Mouse (Mus musculus) cerebellum, adult (tissue): Measurements from ENCODE around the gene Myo9b.
A peak's percentile ranks its signal among the peaks of the same experiment; 100 is the strongest.
"Not testable (repeated sequence)": the region's sequence is repeated elsewhere in the genome, so short reads cannot be mapped to it uniquely, and the experiment has no call there.

Experiments
- ATAC-seq: cut with Nextera tagmentation; 2 replicates; pipeline ENCODE4 v1.9.2; 2017; ENCODE audit warnings: mild to moderate bottlenecking, moderate library complexity, mixed read lengths; ENCODE audit not compliant: insufficient number of reproducible peaks, low FRiP score, low TSS enrichment

Gene Myo9b

GRCm38 (mm10) chr8:71272286-71273150 is at the start of gene Myo9b, which contains the start of gene Haus8:
Myo9b (plus strand) TSS chr8:71272714.
Haus8 (minus strand) TSS chr8:71272934.
- peak; percentile 92 for ATAC-seq

GRCm38 (mm10) chr8:71224560-71224959 is 48.0 kb upstream of the Myo9b start:
- ATAC-seq: no peak

- no peak for ATAC-seq
Measured at GRCm38 (mm10) chr8:71242757-71243156, 29.8 kb upstream of the Myo9b start.

- ATAC-seq: no peak
Measured at GRCm38 (mm10) chr8:71248203-71248602, 24.3 kb upstream of the Myo9b start.

GRCm38 (mm10) chr8:71256545-71257232 is 15.8 kb upstream of the Myo9b start:
- no peak for ATAC-seq

GRCm38 (mm10) chr8:71261234-71261633 is 11.3 kb upstream of the Myo9b start:
- no peak for ATAC-seq

- ATAC-seq: no peak
Measured at GRCm38 (mm10) chr8:71267690-71268089, 4.8 kb upstream of the Myo9b start.

- ATAC-seq: not testable (repeated sequence)
Measured at GRCm38 (mm10) chr8:71268286-71268685, 4.2 kb upstream of the Myo9b start.

DNA sequence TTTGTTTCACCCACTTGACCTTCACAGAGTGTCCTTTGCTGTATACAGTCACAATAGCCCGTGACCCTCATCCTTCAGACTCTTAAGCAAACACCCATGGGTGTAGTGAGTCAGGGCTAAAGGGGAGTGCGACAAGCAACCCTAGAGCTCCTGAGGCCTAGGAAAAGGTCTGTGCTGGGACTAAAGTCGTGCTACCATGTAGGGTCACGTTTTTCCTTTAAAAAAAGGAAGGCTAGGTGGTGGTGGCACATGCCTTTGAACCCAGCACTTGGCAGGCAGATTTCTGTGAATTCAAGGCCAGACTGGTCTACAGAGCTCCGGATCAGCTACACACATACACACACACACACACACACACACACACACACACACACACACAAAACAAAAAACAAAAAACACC is 884 bp upstream of the Myo9b start:
- ATAC-seq: no peak

DNA sequence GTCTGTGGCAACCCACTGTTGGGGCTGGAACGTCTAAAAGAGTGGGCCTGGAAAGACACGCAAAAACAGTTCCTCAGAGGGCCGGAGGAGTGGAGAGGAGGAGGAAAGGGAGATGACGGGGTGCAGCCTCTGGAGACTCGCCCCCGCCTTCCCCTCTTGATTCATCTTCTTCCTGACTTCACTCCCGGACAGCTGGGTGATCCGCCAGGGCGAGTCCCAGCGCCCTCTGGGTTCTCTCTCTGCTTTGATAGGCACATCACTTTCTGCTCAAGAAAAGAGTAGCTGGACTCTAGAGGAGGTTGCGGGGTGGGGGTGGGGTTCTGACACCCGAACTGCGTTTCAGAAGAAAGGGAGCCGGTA is 617 bp downstream of the Myo9b start:
- ATAC-seq: peak; percentile 8; the same call in 1 of the 2 replicates

DNA sequence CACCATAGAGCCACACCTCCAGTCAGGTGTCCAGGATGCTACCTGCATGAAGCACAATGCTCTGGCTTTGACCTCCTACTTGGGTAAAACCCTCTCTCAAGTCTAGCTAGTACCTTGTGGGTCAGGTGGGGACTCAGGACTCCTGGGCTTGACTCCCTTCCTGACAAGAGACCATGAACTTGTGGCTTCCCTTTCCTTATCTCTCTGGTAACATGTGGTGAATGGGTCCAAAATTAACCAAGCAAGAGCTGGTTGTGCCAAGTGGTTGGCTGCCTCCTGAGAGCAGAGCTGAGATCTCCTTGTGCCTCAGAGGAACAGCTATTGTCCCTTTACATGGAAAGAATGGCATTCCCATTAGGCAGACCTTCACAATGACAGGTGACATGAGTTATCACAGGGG is 2.0 kb downstream of the Myo9b start:
- no peak for ATAC-seq

- ATAC-seq: no peak
Measured at GRCm38 (mm10) chr8:71276166-71276565, 3.7 kb downstream of the Myo9b start.

DNA sequence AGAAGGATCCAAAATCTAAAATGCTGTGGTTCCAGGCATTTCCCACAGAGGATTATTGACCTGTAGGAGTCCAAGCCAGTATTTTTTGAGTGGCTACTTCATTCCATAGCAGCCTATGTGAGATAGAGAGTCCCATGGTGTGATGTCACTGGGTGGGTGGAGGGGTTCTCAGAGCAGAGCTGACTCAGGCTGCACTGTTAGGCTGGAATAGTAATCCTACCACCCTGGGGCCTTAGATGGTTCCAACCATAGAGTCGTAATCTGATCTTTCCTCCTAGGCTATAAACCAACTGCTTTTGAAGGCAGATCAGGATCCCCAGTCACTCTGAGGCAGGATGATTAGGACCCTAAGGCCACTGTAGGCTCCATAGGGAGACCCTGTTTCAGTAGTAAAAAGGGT is 6.9 kb downstream of the Myo9b start:
- ATAC-seq: not testable (repeated sequence)

DNA sequence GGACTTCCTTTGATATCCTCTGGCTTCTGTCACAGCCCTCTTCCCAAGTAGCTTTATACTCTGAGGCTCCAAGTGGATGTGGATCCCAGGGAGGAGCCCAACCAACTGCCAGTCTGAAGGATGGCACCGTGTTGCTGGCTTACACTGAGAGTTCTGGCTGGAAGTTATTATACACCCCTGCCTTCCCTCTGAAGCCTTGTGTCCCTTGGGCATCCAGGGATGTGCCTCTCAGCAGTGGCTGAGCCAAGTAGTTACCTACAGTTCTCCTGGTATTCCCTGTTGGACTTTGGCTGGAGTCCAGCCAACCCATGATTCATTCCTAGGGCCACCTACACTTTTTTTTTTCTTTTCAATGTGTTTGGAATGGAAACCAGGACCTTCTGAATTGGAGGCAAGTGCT is 9.2 kb downstream of the Myo9b start:
- not testable (repeated sequence) for ATAC-seq

GRCm38 (mm10) chr8:71282621-71283020 is 10.1 kb downstream of the Myo9b start:
- no peak for ATAC-seq

DNA sequence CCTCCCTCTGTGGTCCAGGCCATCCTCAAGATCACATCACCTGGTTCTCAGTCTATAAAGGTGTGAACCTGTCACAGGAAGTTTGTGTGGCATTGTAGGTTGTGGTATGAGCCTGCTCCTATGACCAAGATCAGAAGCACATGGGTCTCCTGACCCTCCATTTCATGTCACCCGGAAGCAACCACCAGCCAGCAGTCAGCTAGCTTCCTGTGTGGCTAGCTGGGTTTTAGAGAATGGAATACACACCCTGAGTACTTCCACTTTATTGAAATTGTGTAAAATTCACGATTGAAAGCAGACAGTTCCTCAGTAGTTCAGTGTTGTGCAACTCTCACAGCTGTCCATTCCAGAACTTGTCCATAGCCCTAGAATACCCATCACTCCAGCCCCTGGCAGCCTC is 13.7 kb downstream of the Myo9b start:
- ATAC-seq: not testable (repeated sequence)

DNA sequence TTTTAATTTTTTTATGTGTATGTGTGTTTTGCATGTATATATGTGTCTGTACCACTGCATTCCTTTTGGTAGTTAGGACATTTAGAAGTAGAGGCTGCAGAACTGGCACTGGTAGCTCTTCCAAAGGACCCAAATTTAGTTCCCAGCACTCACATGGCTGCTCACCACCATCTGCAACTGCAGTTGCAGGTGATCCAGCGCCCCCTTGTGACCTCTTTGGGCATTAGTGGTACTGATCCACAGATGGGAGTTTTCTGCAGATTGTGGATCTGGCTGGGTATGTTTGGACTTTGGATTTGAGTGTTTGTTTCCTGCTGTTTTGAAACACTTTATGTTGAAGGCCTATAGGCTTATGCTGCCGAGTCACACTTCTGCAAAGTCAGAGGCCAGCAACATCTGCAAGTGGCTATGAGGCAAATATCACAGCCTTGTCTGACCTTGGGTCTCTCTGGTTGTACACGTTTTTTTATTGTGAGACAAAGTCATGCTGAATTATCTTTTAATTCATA is 16.0 kb downstream of the Myo9b start:
- ATAC-seq: no peak

- ATAC-seq: no peak
Measured at GRCm38 (mm10) chr8:71289098-71289497, 16.6 kb downstream of the Myo9b start.

- no peak for ATAC-seq
Measured at GRCm38 (mm10) chr8:71290211-71290610, 17.7 kb downstream of the Myo9b start.

- no peak for ATAC-seq
Measured at GRCm38 (mm10) chr8:71290911-71291310, 18.4 kb downstream of the Myo9b start.

GRCm38 (mm10) chr8:71291351-71291750 is 18.8 kb downstream of the Myo9b start:
- ATAC-seq: no peak
